Mouse (Mus musculus) thymus, adult 2 months (tissue): Measurements from ENCODE around the gene Cand2.

ENCODE experiments used
- CTCF ChIP-seq: fragments of 200-500 bp; IDR thresholded peaks from 2 replicates; pipeline ENCODE4 v1.5.1; 2012; ENCODE audit warnings: mild to moderate bottlenecking, control low read depth, low read length, moderate library complexity, borderline replicate concordance; ENCODE audit not compliant: control insufficient read depth, poor library complexity, insufficient read depth; ENCODE audit errors: extremely low read depth
- POLR2A ChIP-seq: fragments of 200-500 bp; IDR thresholded peaks from 2 replicates; pipeline ENCODE4 v1.6.1; 2012; ENCODE audit warnings: mild to moderate bottlenecking, low read length, control low read depth, moderate library complexity; ENCODE audit not compliant: control insufficient read depth, poor library complexity, insufficient read depth; ENCODE audit errors: extremely low read depth

- no peak for TF ChIP-seq CTCF
- TF ChIP-seq POLR2A = no peak
Observed at GRCm38 (mm10) chr6:115838161-115838597, 63.8 kb downstream of the Cand2 start, which contains the start of gene Efcab12.
